Mouse (Mus musculus): ENCODE measurements at regions not wholly inside any gene's neighbourhood (a gene's known extent, or its start where the extent isn't known, plus 50 kb on each side); places are given as distances from the start of the nearest gene placed in this dataset.

GRCm38 (mm10) chr13:102627786-102628185 lies 65.6 kb upstream of the Cd180 start:
- no peak for DNase-seq (ENCODE audit: inconsistent age in 2 of 2, low spot score in 1 of 2)

GRCm38 (mm10) chr13:102629176-102629575 lies 64.2 kb upstream of the Cd180 start:
- DNase-seq (ENCODE audit: inconsistent age in 2 of 2, low spot score in 1 of 2) = no peak

GRCm38 (mm10) chr13:102634236-102634957 lies 59.0 kb upstream of the Cd180 start:
- DNase-seq (ENCODE audit: inconsistent age in 2 of 2, low spot score in 1 of 2) = no peak

GRCm38 (mm10) chr13:102636032-102636431 lies 57.3 kb upstream of the Cd180 start:
- no peak for DNase-seq (ENCODE audit: inconsistent age in 2 of 2, low spot score in 1 of 2)

- no peak for DNase-seq (ENCODE audit: inconsistent age in 2 of 2, low spot score in 1 of 2)
Observed at GRCm38 (mm10) chr13:102637059-102637458, 56.3 kb upstream of the Cd180 start.

GRCm38 (mm10) chr13:102639651-102640050 lies 53.7 kb upstream of the Cd180 start:
- no peak for DNase-seq (ENCODE audit: inconsistent age in 2 of 2, low spot score in 1 of 2)

- no peak for DNase-seq (ENCODE audit: inconsistent age in 2 of 2, low spot score in 1 of 2)
Observed at GRCm38 (mm10) chr13:102640171-102640570, 53.2 kb upstream of the Cd180 start.
